Mouse (Mus musculus) lung, embryonic 14.5 days (tissue): ENCODE measurements around the gene Tmem164. TPM values are rescaled to one million over a fixed set of nuclear protein-coding genes. Genes with fewer than 3 reads are reported as not detected.

Experiments
- ATAC-seq: fragments of 200-750 bp; cut with Nextera tagmentation; 2 replicates; pipeline ENCODE4 v1.8.0; 2017; ENCODE audit warnings: mild to moderate bottlenecking, moderate TSS enrichment, moderate library complexity; ENCODE audit not compliant: insufficient read depth
- DNase-seq: peaks from one replicate; pipeline ENCODE4 v3.0.0-alpha.2; 2015
- H3K27ac ChIP-seq: fragments of 300-500 bp; sonication (generic); 2 replicates; pipeline ENCODE4 v1.5.1; 2014; ENCODE audit warnings: low read depth, mild to moderate bottlenecking, moderate library complexity
- H3K27me3 ChIP-seq: fragments of 300-500 bp; sonication (generic); 2 replicates; pipeline ENCODE4 v1.6.1; 2014; ENCODE audit warnings: low read length, control low read depth; ENCODE audit not compliant: insufficient read depth
- H3K36me3 ChIP-seq: fragments of 300-500 bp; sonication (generic); 2 replicates; pipeline ENCODE4 v1.6.1; 2014; ENCODE audit warnings: control low read depth; ENCODE audit not compliant: insufficient read depth
- H3K4me1 ChIP-seq: fragments of 300-500 bp; sonication (generic); 2 replicates; pipeline ENCODE4 v1.6.1; 2014; ENCODE audit warnings: antibody characterized with exemption, control low read depth; ENCODE audit not compliant: insufficient read depth
- H3K4me2 ChIP-seq: fragments of 300-500 bp; sonication (generic); 2 replicates; pipeline ENCODE4 v1.6.1; 2014; ENCODE audit warnings: mild to moderate bottlenecking
- H3K4me3 ChIP-seq: fragments of 300-500 bp; sonication (generic); 2 replicates; pipeline ENCODE4 v1.5.1; 2014; ENCODE audit warnings: low read depth, low read length
- H3K9ac ChIP-seq: fragments of 300-500 bp; sonication (generic); 2 replicates; pipeline ENCODE4 v1.6.1; 2014
- H3K9me3 ChIP-seq: fragments of 300-500 bp; sonication (generic); 2 replicates; pipeline ENCODE4 v1.6.1; 2016; ENCODE audit warnings: low read depth, low read length, control low read depth
- CTCF ChIP-seq: IDR thresholded peaks from 2 replicates; pipeline ENCODE4 v1.5.1; 2016; ENCODE audit warnings: antibody characterized with exemption, low read depth
- WGBS: fragments of 180-500 bp; shearing (Covaris S2); extraction: QIAGEN DNeasy Blood & Tissue Kit; methylation state at CpG from one replicate; pipeline ENCODE4 v1.1.7; 2014; 5-methylcytosine and 5-hydroxymethylcytosine counted together
- polyA plus RNA-seq: library from polyadenylated mRNA; unstranded; fragments of >200 nt; fragmentation: Nextera tagmentation; extraction: Ambion mirVana; gene quantifications from 2 replicates; pipeline ENCODE4 v1.2.1, GENCODE M21; 2014

Tmem164 gene
- polyA plus RNA-seq, 1 experiment from 2014 or later = 42.0 TPM

DNA sequence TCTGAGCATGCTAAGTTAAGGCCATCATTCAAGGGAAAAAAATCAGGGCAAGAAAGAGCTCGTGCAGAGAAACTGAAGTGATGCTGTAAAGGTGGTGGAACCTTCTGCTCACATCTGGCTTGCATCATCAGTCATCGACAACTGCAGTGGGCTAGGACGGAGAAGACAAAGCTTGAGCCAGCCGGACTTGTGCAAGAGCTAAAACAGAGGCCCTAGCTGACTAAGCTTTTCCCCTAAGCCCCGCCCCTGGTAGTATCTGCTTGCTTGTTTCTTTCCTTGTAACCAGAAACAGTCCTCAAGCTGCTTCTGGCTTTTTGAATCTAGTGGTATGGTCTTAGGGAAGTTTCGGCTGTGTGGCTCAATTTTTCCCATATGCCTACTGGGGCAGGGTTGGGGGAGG is 56.5 kb downstream of the Tmem164 start:
- 59% methylated on average over 6 of the region's 6 CpGs for WGBS
- H3K4me2 ChIP-seq = no peak overlapping the region
- no peak overlapping the region for H3K4me3 ChIP-seq
- H3K27ac ChIP-seq = no peak overlapping the region
- no peaks in the 10 kb centered on the region for H3K4me1 ChIP-seq
- no peak overlapping the region for H3K9ac ChIP-seq
- H3K36me3 ChIP-seq = no peaks in the 10 kb centered on the region
- TF ChIP-seq CTCF = no peak
- H3K9me3 ChIP-seq = no peaks in the 10 kb centered on the region
- DNase-seq (peak; percentile 22), ATAC-seq (no peak)
- no peaks in the 10 kb centered on the region for H3K27me3 ChIP-seq

DNA sequence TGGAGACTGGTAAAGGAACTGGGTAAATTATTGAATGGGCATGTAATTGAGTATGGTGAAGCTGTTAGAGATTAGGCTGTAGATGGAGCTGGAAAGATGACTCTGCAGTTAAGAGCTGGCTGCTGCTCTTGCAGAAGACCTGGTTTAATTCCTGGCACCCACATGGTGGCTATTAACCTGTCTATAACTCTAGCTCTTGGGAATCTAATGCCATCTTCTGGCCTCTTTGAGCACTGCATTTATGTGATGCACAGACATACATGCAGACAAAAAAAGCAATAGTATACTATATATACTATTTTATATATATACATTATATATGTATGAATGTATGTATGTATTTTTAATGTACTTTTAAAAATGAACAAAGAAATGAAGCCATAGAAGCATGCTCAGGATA is 66.2 kb downstream of the Tmem164 start:
- Histone ChIP-seq H3K27ac (no peak overlapping the region), H3K36me3 (peaks cover 4% of the 10 kb centered on the region; the same call in 1 of the 2 replicates), H3K4me2 (no peak overlapping the region), H3K9me3 (no peaks in the 10 kb centered on the region; the same call in 1 of the 2 replicates), H3K27me3 (no peaks in the 10 kb centered on the region), H3K4me3 (no peak overlapping the region), H3K9ac (no peak overlapping the region), H3K4me1 (no peaks in the 10 kb centered on the region)
- no peak for TF ChIP-seq CTCF
- no peak for DNase-seq
- no peak for ATAC-seq

- 83% methylated on average over 3 of the region's 3 CpGs for WGBS
- no peaks in the 10 kb centered on the region for H3K27me3 ChIP-seq
- peaks cover 4% of the 10 kb centered on the region; the same call in 1 of the 2 replicates for H3K36me3 ChIP-seq
- no peak overlapping the region for H3K4me3 ChIP-seq
- H3K9ac ChIP-seq = no peak overlapping the region
- no peak for ATAC-seq
- no peak overlapping the region for H3K27ac ChIP-seq
- DNase-seq = no peak
- no peak overlapping the region for H3K4me2 ChIP-seq
- no peak for TF ChIP-seq CTCF
- no peaks in the 10 kb centered on the region for H3K4me1 ChIP-seq
- no peaks in the 10 kb centered on the region; the same call in 1 of the 2 replicates for H3K9me3 ChIP-seq
These were observed 67.4 kb downstream of the Tmem164 start for GRCm38 (mm10) chrX:142748574-142748973.

- 69% methylated on average over 4 of the region's 4 CpGs for WGBS
- Histone ChIP-seq H3K9me3 (no peaks in the 10 kb centered on the region; the same call in 1 of the 2 replicates), H3K36me3 (peaks cover 7% of the 10 kb centered on the region; the same call in 1 of the 2 replicates), H3K4me2 (no peak overlapping the region), H3K4me1 (no peaks in the 10 kb centered on the region), H3K4me3 (no peak overlapping the region), H3K9ac (no peak overlapping the region), H3K27ac (no peak overlapping the region), H3K27me3 (no peaks in the 10 kb centered on the region)
- ATAC-seq (no peak), DNase-seq (no peak)
- TF ChIP-seq CTCF = no peak
These were observed 69.6 kb downstream of the Tmem164 start for GRCm38 (mm10) chrX:142750775-142751174.

- H3K36me3 ChIP-seq = peaks cover 18% of the 10 kb centered on the region; the same call in 1 of the 2 replicates
- no peak overlapping the region for H3K9ac ChIP-seq
- no peaks in the 10 kb centered on the region for H3K9me3 ChIP-seq
- no peaks in the 10 kb centered on the region for H3K27me3 ChIP-seq
- no peak overlapping the region for H3K27ac ChIP-seq
- DNase-seq (no peak), ATAC-seq (no peak)
- WGBS = 85% methylated on average over 6 of the region's 6 CpGs
- no peak overlapping the region for H3K4me3 ChIP-seq
- TF ChIP-seq CTCF = no peak
- H3K4me1 ChIP-seq = no peaks in the 10 kb centered on the region
- no peak overlapping the region for H3K4me2 ChIP-seq
These were observed 74.3 kb downstream of the Tmem164 start for GRCm38 (mm10) chrX:142755542-142755941.

DNA sequence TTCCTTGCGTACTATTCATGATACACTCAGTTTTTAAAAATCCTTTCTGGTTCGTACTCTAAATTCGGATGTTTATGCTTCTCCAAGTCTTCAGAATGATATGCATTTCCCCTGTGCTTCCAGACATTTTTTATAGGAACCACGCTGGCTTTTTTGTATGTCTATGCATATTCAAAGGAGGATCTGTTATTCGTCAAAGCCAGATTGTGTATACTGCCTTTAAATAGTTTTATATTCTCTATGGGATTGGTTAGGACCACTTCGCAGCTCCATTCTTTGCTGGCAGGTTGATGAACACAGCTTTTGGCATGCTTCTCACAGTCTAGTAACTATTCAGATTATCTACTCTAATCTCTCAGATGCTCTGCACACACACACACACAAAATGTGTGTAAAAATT is 79.2 kb downstream of the Tmem164 start:
- no peaks in the 10 kb centered on the region for H3K27me3 ChIP-seq
- H3K4me3 ChIP-seq = no peak overlapping the region
- H3K9me3 ChIP-seq = no peaks in the 10 kb centered on the region
- H3K27ac ChIP-seq = no peak overlapping the region
- H3K4me2 ChIP-seq = no peak overlapping the region
- WGBS = 82% methylated on average over 6 of the region's 6 CpGs
- H3K36me3 ChIP-seq = peaks cover 21% of the 10 kb centered on the region; the same call in 1 of the 2 replicates
- no peak for ATAC-seq
- no peak overlapping the region for H3K9ac ChIP-seq
- no peak for DNase-seq
- TF ChIP-seq CTCF = no peak
- H3K4me1 ChIP-seq = no peaks in the 10 kb centered on the region

DNA sequence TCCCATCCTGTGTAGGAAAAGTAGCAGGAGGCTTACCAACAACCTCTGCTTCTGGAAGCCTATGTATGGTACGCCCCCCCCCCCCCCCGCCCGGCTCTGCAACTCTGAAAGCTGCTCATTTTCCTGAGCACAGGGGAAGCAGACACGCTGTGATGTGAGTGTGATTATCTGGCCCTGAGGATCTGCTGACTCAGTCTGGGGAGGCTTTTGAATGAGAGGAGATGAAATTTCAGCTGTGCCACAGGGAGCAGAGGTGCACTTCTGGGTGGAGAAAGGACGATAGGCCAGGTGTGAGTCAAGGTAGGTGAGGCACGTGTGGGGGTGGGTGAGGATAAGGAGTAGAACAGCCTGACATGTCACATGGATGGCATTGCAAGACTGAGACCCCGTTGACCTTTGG is 82.1 kb downstream of the Tmem164 start:
- Histone ChIP-seq H3K9ac (no peak overlapping the region), H3K27me3 (no peaks in the 10 kb centered on the region), H3K27ac (no peak overlapping the region), H3K4me3 (no peak overlapping the region), H3K9me3 (no peaks in the 10 kb centered on the region), H3K36me3 (peaks cover 13% of the 10 kb centered on the region; the same call in 1 of the 2 replicates), H3K4me2 (no peak overlapping the region), H3K4me1 (no peaks in the 10 kb centered on the region)
- WGBS = 67% methylated on average over 7 of the region's 7 CpGs
- ATAC-seq (no peak), DNase-seq (no peak)
- TF ChIP-seq CTCF = no peak

- TF ChIP-seq CTCF = no peak
- 84% methylated on average over 6 of the region's 6 CpGs for WGBS
- H3K27ac ChIP-seq = no peak overlapping the region
- peaks cover 12% of the 10 kb centered on the region; the same call in 1 of the 2 replicates for H3K36me3 ChIP-seq
- no peaks in the 10 kb centered on the region for H3K4me1 ChIP-seq
- no peak for ATAC-seq
- H3K27me3 ChIP-seq = no peaks in the 10 kb centered on the region
- no peak overlapping the region for H3K4me2 ChIP-seq
- no peak overlapping the region for H3K4me3 ChIP-seq
- no peak overlapping the region for H3K9ac ChIP-seq
- H3K9me3 ChIP-seq = no peaks in the 10 kb centered on the region
- no peak for DNase-seq
These were observed 88.5 kb downstream of the Tmem164 start for GRCm38 (mm10) chrX:142769698-142770097.
